Mouse (Mus musculus): ENCODE measurements around the gene Gpr87. TPM values are rescaled to one million over a fixed set of nuclear protein-coding genes. Genes with fewer than 3 reads are reported as not detected.

Gpr87 gene
- total and polyA plus RNA-seq, 3 experiments, result 0.33 TPM; not detected in 2

DNA sequence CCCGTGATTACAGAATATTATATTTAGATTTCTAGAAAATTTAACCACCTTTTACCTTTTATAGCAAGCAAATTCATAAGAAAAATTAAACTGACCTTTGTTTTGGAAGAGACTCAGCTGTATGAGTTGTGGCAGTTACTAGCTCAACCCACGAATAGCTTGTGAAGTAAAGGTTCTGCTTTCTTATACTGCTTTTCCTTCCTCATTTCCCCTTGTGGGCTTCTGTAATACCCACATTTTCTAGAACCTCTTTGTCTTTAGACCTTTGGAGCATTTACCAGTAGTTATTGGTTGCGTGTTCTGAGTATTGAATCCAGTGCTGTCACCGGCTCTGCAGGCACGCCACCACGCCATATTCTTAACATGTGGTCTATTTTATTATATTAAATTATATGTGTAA, 15.8 kb upstream of the Gpr87 start, which contains the start of gene P2ry13:
Gene P2ry13 (minus strand): TSS at position 156 of the 400 bp plus-strand sequence.
- no peaks in the 10 kb centered on the region for H3K9me3 ChIP-seq (replicated peaks)
- DNase-seq (ENCODE audit: low spot score) (no peak), ATAC-seq (ENCODE audit: extremely low read depth, insufficient number of reproducible peaks, low FRiP score, poor library complexity, severe bottlenecking) (no peak)
- no peak for TF ChIP-seq GATA2 (IDR thresholded peaks at IDR 0.05; ENCODE audit: borderline replicate concordance, low read depth, low read length)
- no peak for TF ChIP-seq POLR2AphosphoS5 (IDR thresholded peaks at IDR 0.05; ENCODE audit: insufficient replicate concordance, low read depth, low read length)
- no peak for TF ChIP-seq CTCF (IDR thresholded peaks at IDR 0.05; ENCODE audit: low read depth, low read length)
- no peak for TF ChIP-seq GATA1 (IDR thresholded peaks at IDR 0.05; ENCODE audit: borderline replicate concordance, low read length)
- TF ChIP-seq TAL1 (conservative IDR thresholded peaks at IDR 0.05; ENCODE audit: low read depth, low read length), result no peak
- no peaks in the 10 kb centered on the region for H3K27me3 ChIP-seq (ENCODE audit: insufficient read depth, low read length)
- H3K36me3 ChIP-seq (replicated peaks), result no peaks in the 10 kb centered on the region
- no peaks in the 10 kb centered on the region for H3K4me1 ChIP-seq (ENCODE audit: insufficient read depth, low read depth, low read length)
- H3K4me3 ChIP-seq (ENCODE audit: low read depth, low read length), result no peak within 1 kb of the TSS

DNA sequence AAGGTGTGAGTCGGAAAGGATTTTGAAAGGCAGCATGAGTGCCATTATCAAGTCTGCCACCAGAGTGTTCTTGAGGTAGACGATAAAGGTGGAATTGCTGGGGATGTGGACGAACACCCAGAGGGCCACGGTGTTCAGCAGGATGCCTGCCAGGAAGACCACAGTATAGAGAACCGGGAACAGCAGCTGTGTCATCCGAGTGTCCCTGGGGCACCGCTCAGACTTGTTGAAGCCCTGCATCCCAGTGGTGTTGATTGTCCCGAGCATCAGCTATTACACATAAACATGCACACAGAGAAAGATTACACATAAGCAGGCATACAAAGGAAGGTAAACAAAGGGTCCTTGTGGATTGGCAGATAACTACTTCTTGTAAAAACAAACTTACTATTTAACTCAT, 15.2 kb upstream of the Gpr87 start:
- Histone ChIP-seq H3K4me3 (ENCODE audit: low read depth, low read length) (no peak overlapping the region), H3K36me3 (replicated peaks) (no peaks in the 10 kb centered on the region), H3K9me3 (replicated peaks) (no peaks in the 10 kb centered on the region), H3K4me1 (ENCODE audit: insufficient read depth, low read depth, low read length) (no peaks in the 10 kb centered on the region), H3K27me3 (ENCODE audit: insufficient read depth, low read length) (no peaks in the 10 kb centered on the region)
- TF ChIP-seq POLR2AphosphoS5 (IDR thresholded peaks at IDR 0.05; ENCODE audit: insufficient replicate concordance, low read depth, low read length) (no peak), GATA2 (IDR thresholded peaks at IDR 0.05; ENCODE audit: borderline replicate concordance, low read depth, low read length) (no peak), GATA1 (IDR thresholded peaks at IDR 0.05; ENCODE audit: borderline replicate concordance, low read length) (no peak), CTCF (IDR thresholded peaks at IDR 0.05; ENCODE audit: low read depth, low read length) (no peak), TAL1 (conservative IDR thresholded peaks at IDR 0.05; ENCODE audit: low read depth, low read length) (no peak)
- DNase-seq (ENCODE audit: low spot score) (no peak), ATAC-seq (ENCODE audit: extremely low read depth, insufficient number of reproducible peaks, low FRiP score, poor library complexity, severe bottlenecking) (no peak)

DNA sequence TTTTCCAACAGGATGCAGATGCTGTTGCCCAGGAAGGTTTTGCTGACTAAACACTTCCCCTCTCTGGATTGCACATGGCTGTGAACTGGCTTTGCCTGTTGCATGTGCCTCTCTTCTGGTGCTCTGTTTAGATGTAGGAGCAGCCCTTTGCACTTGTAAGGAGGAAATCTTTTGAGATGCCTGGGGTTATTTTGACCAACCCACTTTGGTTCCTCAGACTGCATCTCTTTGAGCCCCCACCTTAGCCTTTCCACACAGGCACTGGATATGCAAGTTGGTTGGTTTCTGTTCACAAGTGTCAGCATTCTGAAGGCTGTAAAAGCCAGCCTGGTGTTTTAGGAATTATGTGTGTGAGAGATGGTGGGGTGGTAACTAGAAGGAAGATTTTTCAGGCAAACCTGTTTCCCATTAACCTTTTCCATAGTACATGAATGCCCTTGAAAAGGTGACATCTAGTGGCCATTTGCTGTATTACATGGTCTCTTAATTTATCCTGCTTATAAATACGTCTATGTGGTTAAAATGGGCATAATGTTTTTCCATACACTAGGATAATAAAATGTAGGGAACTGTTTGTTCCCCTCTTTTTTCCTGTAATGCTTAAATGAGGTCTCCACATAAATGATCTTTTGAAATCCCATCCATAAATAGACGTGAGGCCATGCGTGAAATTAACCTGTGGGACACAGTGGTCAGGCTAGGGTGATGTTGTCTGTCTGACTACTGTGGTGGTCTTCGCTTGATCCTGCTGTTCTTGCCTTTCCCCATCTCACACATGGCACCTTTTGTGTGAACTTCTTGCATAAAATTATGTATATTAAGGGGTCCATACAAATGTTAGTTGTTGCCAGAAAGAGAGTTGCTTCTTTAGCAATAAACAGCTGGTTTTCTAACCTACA, 14.0 kb upstream of the Gpr87 start:
- Histone ChIP-seq H3K4me1 (ENCODE audit: insufficient read depth, low read depth, low read length) (no peaks in the 10 kb centered on the region), H3K27me3 (ENCODE audit: insufficient read depth, low read length) (no peaks in the 10 kb centered on the region), H3K36me3 (replicated peaks) (no peaks in the 10 kb centered on the region), H3K4me3 (ENCODE audit: low read depth, low read length) (no peak overlapping the region), H3K9me3 (replicated peaks) (no peaks in the 10 kb centered on the region)
- ATAC-seq (ENCODE audit: extremely low read depth, insufficient number of reproducible peaks, low FRiP score, poor library complexity, severe bottlenecking), result no peak
- TF ChIP-seq POLR2AphosphoS5 (IDR thresholded peaks at IDR 0.05; ENCODE audit: insufficient replicate concordance, low read depth, low read length), result no peak
- TF ChIP-seq CTCF (IDR thresholded peaks at IDR 0.05; ENCODE audit: low read depth, low read length), result peak; percentile 73
- DNase-seq (ENCODE audit: low spot score), result no peak

DNA sequence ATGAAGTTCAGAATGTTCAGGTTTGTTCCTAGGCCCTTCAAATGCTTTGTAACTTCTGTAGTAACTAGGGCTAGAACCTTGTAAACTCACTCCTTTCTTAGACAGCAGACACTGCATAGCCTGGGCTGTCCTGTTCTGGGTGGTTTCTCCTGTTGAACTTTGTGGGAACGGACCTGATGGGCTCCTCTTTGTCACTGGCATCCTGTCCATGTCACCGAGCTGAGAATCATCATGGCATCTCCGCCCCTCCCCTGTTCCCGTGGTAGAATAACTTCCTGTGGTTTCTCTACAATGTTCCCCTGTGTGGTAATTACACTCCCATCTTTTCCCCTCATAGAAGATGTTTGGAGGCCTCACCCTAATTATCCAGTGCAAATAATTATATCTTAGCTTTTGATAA, 11.0 kb upstream of the Gpr87 start:
- DNase-seq (ENCODE audit: low spot score), result no peak
- H3K27me3 ChIP-seq (ENCODE audit: insufficient read depth, low read length), result no peaks in the 10 kb centered on the region
- no peaks in the 10 kb centered on the region for H3K4me1 ChIP-seq (ENCODE audit: insufficient read depth, low read depth, low read length)
- no peak for ATAC-seq (ENCODE audit: extremely low read depth, insufficient number of reproducible peaks, low FRiP score, poor library complexity, severe bottlenecking)
- no peak overlapping the region for H3K4me3 ChIP-seq (ENCODE audit: low read depth, low read length)
- H3K9me3 ChIP-seq (replicated peaks), result no peaks in the 10 kb centered on the region
- TF ChIP-seq GATA2 (IDR thresholded peaks at IDR 0.05; ENCODE audit: borderline replicate concordance, low read depth, low read length), result no peak
- no peak for TF ChIP-seq CTCF (IDR thresholded peaks at IDR 0.05; ENCODE audit: low read depth, low read length)
- TF ChIP-seq POLR2AphosphoS5 (IDR thresholded peaks at IDR 0.05; ENCODE audit: insufficient replicate concordance, low read depth, low read length), result no peak
- TF ChIP-seq TAL1 (conservative IDR thresholded peaks at IDR 0.05; ENCODE audit: low read depth, low read length), result no peak
- no peak for TF ChIP-seq GATA1 (IDR thresholded peaks at IDR 0.05; ENCODE audit: borderline replicate concordance, low read length)
- H3K36me3 ChIP-seq (replicated peaks), result no peaks in the 10 kb centered on the region

DNA sequence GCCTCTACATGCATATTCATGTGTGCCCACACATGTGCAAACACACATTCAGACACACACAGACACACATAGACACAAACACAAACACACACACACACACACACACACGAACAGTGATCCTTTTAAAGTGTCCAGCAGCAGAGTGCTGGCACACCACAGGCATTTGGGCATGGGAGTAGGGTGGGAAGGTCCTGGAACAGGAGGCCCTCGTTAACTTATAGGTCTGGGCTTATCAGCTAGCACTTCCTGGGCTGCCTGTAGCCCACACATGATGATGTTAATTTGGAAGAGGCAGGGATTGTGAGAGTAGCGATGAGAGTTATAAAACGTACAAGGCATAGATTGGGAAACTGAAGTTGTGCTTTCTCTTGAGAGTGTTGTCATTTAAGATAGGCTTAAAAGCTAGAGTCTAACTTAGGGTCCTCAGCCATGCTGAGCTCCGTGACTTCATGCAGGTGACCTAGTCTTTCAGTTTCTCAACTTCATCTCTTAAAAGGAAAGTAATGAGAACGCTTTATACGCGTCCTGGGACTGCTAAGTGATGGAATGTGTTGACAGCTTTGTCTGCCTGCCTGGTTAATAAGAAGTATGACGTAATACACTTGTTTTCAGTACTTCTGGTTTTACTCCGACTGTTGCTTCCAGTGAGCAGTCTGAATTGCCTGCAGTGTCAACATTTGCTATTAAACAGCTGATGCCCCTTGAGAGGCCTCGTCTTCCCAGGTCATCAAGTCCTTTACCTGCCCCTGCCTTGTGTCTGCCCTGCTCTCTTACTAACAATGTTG, 10.0 kb upstream of the Gpr87 start:
- DNase-seq (ENCODE audit: low spot score) (no peak), ATAC-seq (ENCODE audit: extremely low read depth, insufficient number of reproducible peaks, low FRiP score, poor library complexity, severe bottlenecking) (no peak)
- H3K4me3 ChIP-seq (ENCODE audit: low read depth, low read length), result no peak overlapping the region
- no peaks in the 10 kb centered on the region for H3K4me1 ChIP-seq (ENCODE audit: insufficient read depth, low read depth, low read length)
- H3K36me3 ChIP-seq (replicated peaks), result no peaks in the 10 kb centered on the region
- H3K9me3 ChIP-seq (replicated peaks), result no peaks in the 10 kb centered on the region
- no peaks in the 10 kb centered on the region for H3K27me3 ChIP-seq (ENCODE audit: insufficient read depth, low read length)
- TF ChIP-seq GATA2 (IDR thresholded peaks at IDR 0.05; ENCODE audit: borderline replicate concordance, low read depth, low read length) (no peak), TAL1 (conservative IDR thresholded peaks at IDR 0.05; ENCODE audit: low read depth, low read length) (no peak), GATA1 (IDR thresholded peaks at IDR 0.05; ENCODE audit: borderline replicate concordance, low read length) (no peak), POLR2AphosphoS5 (IDR thresholded peaks at IDR 0.05; ENCODE audit: insufficient replicate concordance, low read depth, low read length) (no peak), CTCF (IDR thresholded peaks at IDR 0.05; ENCODE audit: low read depth, low read length) (no peak)

All from G1E (cell line).